Mouse (Mus musculus) liver, adult 2 months (tissue): Measurements from ENCODE around the gene Epo.

Experiments
- CTCF ChIP-seq: fragments of 200-500 bp; IDR thresholded peaks from 2 replicates; pipeline ENCODE4 v1.5.1; 2011; ENCODE audit warnings: low read depth, low read length, control low read depth
- POLR2A ChIP-seq: fragments of 200-500 bp; IDR thresholded peaks from 2 replicates; pipeline ENCODE4 v1.6.1; 2011; ENCODE audit warnings: low read length, control low read depth; ENCODE audit not compliant: insufficient read depth; ENCODE audit errors: extremely low read depth

DNA sequence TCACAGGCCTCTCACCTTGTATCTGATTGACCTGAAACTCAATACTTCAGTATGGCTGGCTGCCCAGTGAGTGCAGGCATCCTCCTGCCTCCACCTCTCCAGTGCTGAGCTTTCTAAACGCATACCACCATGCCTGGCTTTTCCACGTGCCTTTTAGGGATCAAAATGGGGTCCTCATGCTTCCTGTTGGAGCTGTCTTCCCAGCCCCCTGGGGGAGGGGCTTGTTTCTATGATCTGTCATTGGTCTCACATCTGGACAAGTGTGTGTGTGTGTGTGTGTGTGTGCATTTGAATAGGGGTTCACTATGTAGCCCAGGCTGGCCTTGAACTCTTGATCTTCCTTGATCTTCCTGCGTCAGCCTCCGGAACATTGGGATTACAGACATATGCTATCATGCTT is 4.4 kb upstream of the Epo start:
- TF ChIP-seq CTCF (no peak), POLR2A (no peak)
